23 mouse cellular contexts compared by ENCODE assay signal in genomic region chr2:68378319-68378718, GRCm38 (mm10).
DNase-seq lines count a peak whose midpoint lies in the region; ATAC-seq and TF ChIP-seq lines count a peak whose summit lies in the region.
"Had no signal": no experiment of that assay in that cellular context is flagged by ENCODE, and none has a peak within 500 bp of the region (broad histone marks: within the 10 kb centered on the region; RNA-seq: fewer than 3 reads in every experiment).

No protein-coding gene starts in this region.

- TF ChIP-seq POLR2A in limb, embryonic 14.5 days (IDR thresholded peaks at IDR 0.05; ENCODE audit: borderline replicate concordance, extremely low read depth, insufficient read depth, insufficient read length), result no peak

- H3K27me3 ChIP-seq in limb, embryonic 14.5 days (ENCODE audit: control insufficient read depth, insufficient read depth, low read length), result no peaks in the 10 kb centered on the region
- H3K27me3 ChIP-seq in limb, embryonic 10.5 days (ENCODE audit: low read depth, poor library complexity, severe bottlenecking), result no peaks in the 10 kb centered on the region
- no peaks in the 10 kb centered on the region for H3K27me3 ChIP-seq in heart, embryonic 10.5 days (ENCODE audit: insufficient read depth, poor library complexity, severe bottlenecking)
- no peaks in the 10 kb centered on the region for H3K27me3 ChIP-seq in heart, embryonic 16.5 days (ENCODE audit: control insufficient read depth, insufficient read depth, low read length)
- no peaks in the 10 kb centered on the region for H3K27me3 ChIP-seq in midbrain, embryonic 16.5 days (ENCODE audit: control insufficient read depth, insufficient read depth, low read depth, low read length)
- H3K27me3 ChIP-seq in intestine, embryonic 15.5 days (replicated peaks), result no peaks in the 10 kb centered on the region
- H3K27me3 ChIP-seq: embryonic facial prominence, embryonic 13.5 days; forebrain, embryonic 13.5 days; limb, embryonic 13.5 days; liver, embryonic 13.5 days; midbrain, embryonic 12.5 days had no signal

- H3K9ac ChIP-seq in limb, embryonic 14.5 days (ENCODE audit: low read depth, low read length, severe bottlenecking), result no peak overlapping the region
- H3K9ac ChIP-seq in heart, embryonic 16.5 days (ENCODE audit: low read length), result peak overlapping the region; percentile 47
- H3K9ac ChIP-seq in midbrain, embryonic 16.5 days (ENCODE audit: low read depth, low read length), result no peak overlapping the region
- H3K9ac ChIP-seq in intestine, embryonic 15.5 days, result no peak overlapping the region
- H3K9ac ChIP-seq: embryonic facial prominence, embryonic 13.5 days; forebrain, embryonic 13.5 days; limb, embryonic 13.5 days; liver, embryonic 13.5 days; midbrain, embryonic 12.5 days had no signal

- H3K4me1 ChIP-seq in limb, embryonic 14.5 days (ENCODE audit: control insufficient read depth, insufficient read depth, low read length), result no peaks in the 10 kb centered on the region
- peaks cover 42% of the 10 kb centered on the region for H3K4me1 ChIP-seq in limb, embryonic 10.5 days
- H3K4me1 ChIP-seq in heart, embryonic 10.5 days, result peaks cover 86% of the 10 kb centered on the region
- H3K4me1 ChIP-seq in heart, embryonic 16.5 days (ENCODE audit: control insufficient read depth, insufficient read depth, low read length), result peaks cover 79% of the 10 kb centered on the region
- no peaks in the 10 kb centered on the region; the same call in 1 of the 2 replicates for H3K4me1 ChIP-seq in midbrain, embryonic 16.5 days (ENCODE audit: control insufficient read depth, insufficient read depth, low read length)
- peaks cover 11% of the 10 kb centered on the region; the same call in 1 of the 2 replicates for H3K4me1 ChIP-seq in intestine, embryonic 15.5 days (replicated peaks)

- no peak overlapping the region for H3K27ac ChIP-seq in limb, embryonic 14.5 days (replicated peaks; ENCODE audit: low read depth, low read length)
- H3K27ac ChIP-seq in limb, embryonic 10.5 days, result no peak overlapping the region
- H3K27ac ChIP-seq in heart, embryonic 10.5 days, result peak overlapping the region; percentile 86
- peak overlapping the region; percentile 96 for H3K27ac ChIP-seq in heart, embryonic 16.5 days (ENCODE audit: low read length)
- H3K27ac ChIP-seq in midbrain, embryonic 16.5 days (ENCODE audit: low read length), result no peak overlapping the region
- H3K27ac ChIP-seq in intestine, embryonic 15.5 days, result no peak overlapping the region
- H3K27ac ChIP-seq: embryonic facial prominence, embryonic 13.5 days; forebrain, embryonic 13.5 days; kidney, postnatal 0 days; limb, embryonic 13.5 days; liver, embryonic 13.5 days; midbrain, embryonic 12.5 days had no signal

- 86% methylated on average over 8 of the region's 8 CpGs for WGBS in limb, embryonic 14.5 days
- 89% methylated on average over 8 of the region's 8 CpGs for WGBS in limb, embryonic 10.5 days
- 46% methylated on average over 8 of the region's 8 CpGs for WGBS in heart, embryonic 10.5 days
- 45% methylated on average over 8 of the region's 8 CpGs for WGBS in heart, embryonic 16.5 days
- 82% methylated on average over 8 of the region's 8 CpGs for WGBS in midbrain, embryonic 16.5 days
- 94% methylated on average over 8 of the region's 8 CpGs for WGBS in intestine, embryonic 15.5 days

- no peak overlapping the region for H3K4me3 ChIP-seq in limb, embryonic 14.5 days (replicated peaks; ENCODE audit: low read length)
- H3K4me3 ChIP-seq in limb, embryonic 10.5 days, result no peak overlapping the region
- no peak overlapping the region; the same call in 1 of the 2 replicates for H3K4me3 ChIP-seq in heart, embryonic 10.5 days
- peak overlapping the region; percentile 15; the same call in 1 of the 2 replicates for H3K4me3 ChIP-seq in heart, embryonic 16.5 days (ENCODE audit: low read length)
- no peak overlapping the region for H3K4me3 ChIP-seq in midbrain, embryonic 16.5 days (ENCODE audit: low read depth, low read length)
- no peak overlapping the region for H3K4me3 ChIP-seq in intestine, embryonic 15.5 days (replicated peaks)
- H3K4me3 ChIP-seq: embryonic facial prominence, embryonic 13.5 days; forebrain, embryonic 13.5 days; limb, embryonic 13.5 days; liver, embryonic 13.5 days; midbrain, embryonic 12.5 days had no signal

- no peak for DNase-seq in limb, embryonic 14.5 days (ENCODE audit: low spot score)
- DNase-seq in limb, embryonic 10.5 days (ENCODE audit: low spot score), result no peak
- DNase-seq in heart, embryonic 10.5 days (ENCODE audit: low spot score), result peak; percentile 91
- no peak for DNase-seq in frontal cortex, postnatal 36 days (ENCODE audit: low spot score in 2 of 2)
- DNase-seq: adrenal gland, adult 8-10 months; cerebellum, adult 11-12 months; cerebellum, postnatal 25 days; gastrocnemius, postnatal 14 days; kidney, adult 11 months; layer of hippocampus, postnatal 36 days; liver, embryonic 13.5 days; lung, adult 2 months; lung, postnatal 14 days; right cerebral cortex, postnatal 25 days; spleen, adult 18-20 months had no signal

- no peaks in the 10 kb centered on the region for H3K9me3 ChIP-seq in limb, embryonic 14.5 days (ENCODE audit: control insufficient read depth, low read length)
- no peaks in the 10 kb centered on the region for H3K9me3 ChIP-seq in limb, embryonic 10.5 days (replicated peaks)
- no peaks in the 10 kb centered on the region for H3K9me3 ChIP-seq in heart, embryonic 10.5 days
- H3K9me3 ChIP-seq in heart, embryonic 16.5 days (replicated peaks; ENCODE audit: control insufficient read depth, low read length), result no peaks in the 10 kb centered on the region
- no peaks in the 10 kb centered on the region for H3K9me3 ChIP-seq in midbrain, embryonic 16.5 days (replicated peaks; ENCODE audit: control insufficient read depth, low read length, poor library complexity, severe bottlenecking)
- H3K9me3 ChIP-seq in intestine, embryonic 15.5 days, result no peaks in the 10 kb centered on the region
- H3K9me3 ChIP-seq: embryonic facial prominence, embryonic 13.5 days; forebrain, embryonic 13.5 days; limb, embryonic 13.5 days; liver, embryonic 13.5 days; midbrain, embryonic 12.5 days had no signal

- no peak overlapping the region for H3K4me2 ChIP-seq in limb, embryonic 14.5 days (replicated peaks; ENCODE audit: low read depth, low read length, severe bottlenecking)
- peak overlapping the region; percentile 46 for H3K4me2 ChIP-seq in heart, embryonic 16.5 days (ENCODE audit: low read depth, low read length)
- no peak overlapping the region for H3K4me2 ChIP-seq in midbrain, embryonic 16.5 days (ENCODE audit: low read length)
- no peak overlapping the region for H3K4me2 ChIP-seq in intestine, embryonic 15.5 days (replicated peaks)
- H3K4me2 ChIP-seq: embryonic facial prominence, embryonic 13.5 days; forebrain, embryonic 13.5 days; limb, embryonic 13.5 days; liver, embryonic 13.5 days; midbrain, embryonic 12.5 days had no signal

- ATAC-seq in limb, embryonic 14.5 days (ENCODE audit: low FRiP score, low read depth), result 0 out of 2 replicates have a peak, but pooled peaks have one; percentile 35
- peak; percentile 80 for ATAC-seq in heart, embryonic 16.5 days (replicated peaks; ENCODE audit: extremely low read depth, insufficient read depth, low FRiP score)
- no peak for ATAC-seq in midbrain, embryonic 16.5 days
- no peak for ATAC-seq in intestine, embryonic 15.5 days
- ATAC-seq: forebrain, embryonic 13.5 days had no signal

- 0 out of 2 replicates have a peak, but pooled peaks cover 4% of the 10 kb centered on the region for H3K36me3 ChIP-seq in limb, embryonic 14.5 days (ENCODE audit: control insufficient read depth, insufficient read depth, low read length)
- H3K36me3 ChIP-seq in limb, embryonic 10.5 days, result peaks cover 19% of the 10 kb centered on the region
- H3K36me3 ChIP-seq in heart, embryonic 10.5 days, result no peaks in the 10 kb centered on the region
- no peaks in the 10 kb centered on the region for H3K36me3 ChIP-seq in heart, embryonic 16.5 days (ENCODE audit: control insufficient read depth, insufficient read depth)
- no peaks in the 10 kb centered on the region for H3K36me3 ChIP-seq in midbrain, embryonic 16.5 days (ENCODE audit: control insufficient read depth, insufficient read depth, low read length)
- H3K36me3 ChIP-seq in intestine, embryonic 15.5 days, result no peaks in the 10 kb centered on the region
- H3K36me3 ChIP-seq: embryonic facial prominence, embryonic 13.5 days; liver, embryonic 13.5 days; midbrain, embryonic 12.5 days had no signal

Comparison
In these comparisons a context has a peak if more than half of its experiments do, and no peak if none do; other contexts are left out.
1. ATAC-seq: peak in limb, embryonic 14.5 days (single experiment) and heart, embryonic 16.5 days (single experiment); none in midbrain, embryonic 16.5 days (single experiment) and intestine, embryonic 15.5 days (single experiment).
2. H3K27ac ChIP-seq: peak in heart, embryonic 10.5 days (single experiment) and heart, embryonic 16.5 days (single experiment); none in limb, embryonic 14.5 days (single experiment), limb, embryonic 10.5 days (single experiment), midbrain, embryonic 16.5 days (single experiment) and intestine, embryonic 15.5 days (single experiment).